Comparison of ENCODE assay signal across 8 mouse cellular contexts in the genomic region with DNA sequence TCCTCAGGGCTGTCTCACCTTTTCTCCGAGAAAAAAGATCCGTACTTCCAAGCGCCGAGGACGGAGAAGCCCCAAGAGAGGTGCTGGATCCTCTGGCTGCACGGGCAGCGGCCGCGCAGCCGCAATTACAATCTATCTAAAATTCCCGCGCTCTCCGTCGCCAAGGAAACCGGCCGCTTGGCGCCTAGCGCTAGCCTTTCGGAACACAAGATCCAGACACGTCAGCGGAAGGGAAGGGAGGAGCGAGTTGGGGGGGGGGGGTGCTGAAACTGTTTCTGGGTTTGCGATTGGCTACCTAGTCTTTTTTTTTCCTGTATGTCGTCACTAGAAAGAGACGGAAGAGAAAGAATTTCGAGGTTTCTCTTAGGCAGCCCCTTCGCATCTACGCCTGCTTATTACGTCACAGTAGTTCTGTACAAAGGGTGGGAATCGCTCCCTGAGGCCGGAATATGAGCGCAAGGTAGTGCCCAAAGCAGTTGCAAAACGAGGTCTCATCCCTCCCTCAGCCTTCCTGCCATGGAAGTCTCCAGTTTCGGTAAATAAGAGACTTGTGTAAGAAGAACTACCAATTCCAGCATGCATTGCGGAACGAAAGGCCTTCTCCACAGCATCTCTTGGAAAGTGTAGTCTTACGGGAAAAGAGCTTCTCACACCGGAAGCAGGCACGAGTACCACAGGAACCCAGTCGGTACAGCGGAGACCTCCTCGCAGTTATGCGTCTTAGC. TPM values are rescaled to one million over a fixed set of nuclear protein-coding genes. Genes with fewer than 3 reads are reported as not detected.
DNase-seq lines count a peak whose midpoint lies in the region; ATAC-seq and TF ChIP-seq lines count a peak whose summit lies in the region.

A gene (minus strand): TSS at position 205 of the 725 bp plus-strand sequence.
A gene (plus strand): TSS at position 399 of the 725 bp plus-strand sequence.

- H3K4me1 ChIP-seq in MEL (ENCODE audit: control insufficient read depth in 1 of 2, insufficient read depth in 2 of 2, low read length in 2 of 2) = peaks cover 2 to 11% of the 10 kb centered on the region in 2 experiments; a peak in 3 of 4 replicates
- H3K4me1 ChIP-seq in cerebellum, adult 2 months (ENCODE audit: control insufficient read depth, insufficient read depth, low read length) = no peaks in the 10 kb centered on the region
- peaks cover 18% of the 10 kb centered on the region; the same call in 1 of the 2 replicates for H3K4me1 ChIP-seq in forebrain, postnatal 0 days (ENCODE audit: insufficient read depth)
- H3K4me1 ChIP-seq in lung, embryonic 15.5 days = peaks cover 25% of the 10 kb centered on the region

- peak; percentile 78 for ATAC-seq in forebrain, postnatal 0 days
- peak; percentile 81 for ATAC-seq in lung, embryonic 15.5 days (ENCODE audit: borderline replicate concordance, extremely low read depth, low FRiP score, low TSS enrichment)

- peak; percentile 82 to 91 for TF ChIP-seq POLR2A in MEL (IDR thresholded peaks at IDR 0.05; ENCODE audit: control insufficient read depth in 1 of 2, insufficient read depth in 1 of 2, low read depth in 1 of 2, low read length in 2 of 2, poor library complexity in 1 of 2)
- no peak for TF ChIP-seq POLR2A in cerebellum, adult 2 months (IDR thresholded peaks at IDR 0.05; ENCODE audit: borderline replicate concordance, insufficient read depth, low read length)

- peak within 1 kb of the TSS; percentile 92 for H3K27ac ChIP-seq in MEL (ENCODE audit: control insufficient read depth, low read depth, low read length)
- peak within 1 kb of the TSS; percentile 93 for H3K27ac ChIP-seq in cerebellum, adult 2 months (ENCODE audit: insufficient read depth, low read length)
- H3K27ac ChIP-seq in forebrain, postnatal 0 days (ENCODE audit: low read depth, low read length) = peak within 1 kb of the TSS; percentile 95
- H3K27ac ChIP-seq in lung, embryonic 15.5 days = peak within 1 kb of the TSS; percentile 94

- peak within 1 kb of the TSS; percentile 93 for H3K4me3 ChIP-seq in MEL (ENCODE audit: control insufficient read depth in 1 of 2, insufficient read depth in 1 of 2, low read depth in 2 of 2, low read length in 2 of 2)
- H3K4me3 ChIP-seq in cerebellum, adult 2 months (replicated peaks; ENCODE audit: insufficient read depth, low read depth, low read length) = peak within 1 kb of the TSS; percentile 89
- peak within 1 kb of the TSS; percentile 74 for H3K4me3 ChIP-seq in forebrain, postnatal 0 days (ENCODE audit: low read depth, low read length)
- H3K4me3 ChIP-seq in lung, embryonic 15.5 days = peak within 1 kb of the TSS; percentile 84

- TF ChIP-seq EP300 in MEL (IDR thresholded peaks at IDR 0.05; ENCODE audit: low read depth in 1 of 2, low read length in 2 of 2) = no peak

- no peak for TF ChIP-seq CTCF in MEL (IDR thresholded peaks at IDR 0.05 in 2 of 3, conservative IDR thresholded peaks at IDR 0.05 in 1 of 3; ENCODE audit: control insufficient read depth in 1 of 3, insufficient read depth in 1 of 3, low read depth in 2 of 3, low read length in 3 of 3, poor library complexity in 1 of 3, severe bottlenecking in 1 of 3)
- no peak for TF ChIP-seq CTCF in cerebellum, adult 2 months (IDR thresholded peaks at IDR 0.05; ENCODE audit: borderline replicate concordance, insufficient read depth, low read depth, low read length)
- TF ChIP-seq CTCF in forebrain, postnatal 0 days (IDR thresholded peaks at IDR 0.05; ENCODE audit: low read depth) = no peak

- peak; percentile 100 for DNase-seq in MEL (ENCODE audit: low read depth, low spot score)
- peak; percentile 93 to 97 for DNase-seq in cerebellum, adult 2 months
- DNase-seq in forebrain, postnatal 0 days = peak; percentile 98
- DNase-seq in heart, postnatal 4 days = peak; percentile 94
- peak; percentile 89 to 93 for DNase-seq in layer of hippocampus, adult 8-10 months (ENCODE audit: low spot score in 2 of 2)
- DNase-seq in ovary, adult 18-20 months (ENCODE audit: low spot score) = peak; percentile 84
- peak; percentile 97 for DNase-seq in thymus, postnatal 0 days (ENCODE audit: low spot score)

- H3K79me2 ChIP-seq in MEL (ENCODE audit: control insufficient read depth, insufficient read depth, low read length, poor library complexity) = peaks cover 37% of the 10 kb centered on the region

- H3K36me3 ChIP-seq in MEL (ENCODE audit: control insufficient read depth in 1 of 2, insufficient read depth in 2 of 2, low read length in 2 of 2) = peaks cover 4 to 23% of the 10 kb centered on the region in 2 experiments
- 0 out of 2 replicates have a peak, but pooled peaks cover 4% of the 10 kb centered on the region for H3K36me3 ChIP-seq in forebrain, postnatal 0 days (ENCODE audit: insufficient read depth)
- peaks cover 18% of the 10 kb centered on the region; the same call in 1 of the 2 replicates for H3K36me3 ChIP-seq in lung, embryonic 15.5 days

- H3K27me3 ChIP-seq in MEL (ENCODE audit: control insufficient read depth in 1 of 2, insufficient read depth in 2 of 2, low read length in 2 of 2) = no peaks in the 10 kb centered on the region
- H3K27me3 ChIP-seq in cerebellum, adult 2 months (ENCODE audit: control insufficient read depth, insufficient read depth, low read length) = no peaks in the 10 kb centered on the region
- H3K27me3 ChIP-seq in forebrain, postnatal 0 days (ENCODE audit: insufficient read depth, low read length) = no peaks in the 10 kb centered on the region
- no peaks in the 10 kb centered on the region for H3K27me3 ChIP-seq in lung, embryonic 15.5 days

- H3K4me2 ChIP-seq in forebrain, postnatal 0 days (ENCODE audit: low read depth) = peak within 1 kb of the TSS; percentile 71
- peak within 1 kb of the TSS; percentile 65 for H3K4me2 ChIP-seq in lung, embryonic 15.5 days

- WGBS in cerebellum, adult 2 months = under 1% methylated on average over 43 of the region's 43 CpGs
- 2% methylated on average over 43 of the region's 43 CpGs for WGBS in forebrain, postnatal 0 days
- under 1% methylated on average over 43 of the region's 43 CpGs for WGBS in lung, embryonic 15.5 days

- peak within 1 kb of the TSS; percentile 89 for H3K9ac ChIP-seq in MEL (ENCODE audit: control insufficient read depth, low read depth, low read length, poor library complexity, severe bottlenecking)
- peak within 1 kb of the TSS; percentile 73 for H3K9ac ChIP-seq in forebrain, postnatal 0 days
- H3K9ac ChIP-seq in lung, embryonic 15.5 days = peak within 1 kb of the TSS; percentile 79

- no peak for TF ChIP-seq RAD21 in MEL (IDR thresholded peaks at IDR 0.05; ENCODE audit: low read depth, low read length)

- no peaks in the 10 kb centered on the region for H3K9me3 ChIP-seq in MEL (replicated peaks; ENCODE audit: insufficient read depth, low read length)
- no peaks in the 10 kb centered on the region for H3K9me3 ChIP-seq in forebrain, postnatal 0 days (ENCODE audit: low read length)
- no peaks in the 10 kb centered on the region for H3K9me3 ChIP-seq in lung, embryonic 15.5 days

TF ChIP-seq in MEL, 35 proteins besides CTCF, POLR2A, EP300 and RAD21 (continues in another document):
- TF ChIP-seq RCOR1 (IDR thresholded peaks at IDR 0.05; ENCODE audit: low read depth, low read length) (no peak), UBTF (IDR thresholded peaks at IDR 0.05; ENCODE audit: borderline replicate concordance, insufficient read depth, low read depth, low read length) (no peak), SMC3 (IDR thresholded peaks at IDR 0.05; ENCODE audit: low read depth, low read length) (no peak), ZNF384 (IDR thresholded peaks at IDR 0.05; ENCODE audit: low read depth, low read length) (peak; percentile 99), NELFE (IDR thresholded peaks at IDR 0.05; ENCODE audit: low read depth, low read length) (peak; percentile 67), MYC (IDR thresholded peaks at IDR 0.05; ENCODE audit: low read depth, low read length) (peak; percentile 78), E2F4 (IDR thresholded peaks at IDR 0.05; ENCODE audit: borderline replicate concordance, low read depth, low read length) (peak; percentile 100), POLR2AphosphoS2 (IDR thresholded peaks at IDR 0.05; ENCODE audit: low read length) (peak; percentile 81; the same call in 1 of the 2 replicates), USF1 (IDR thresholded peaks at IDR 0.05; ENCODE audit: low read depth, low read length) (no peak), CHD1 (IDR thresholded peaks at IDR 0.05; ENCODE audit: low read depth, low read length) (no peak), KAT2A (conservative IDR thresholded peaks at IDR 0.05; ENCODE audit: low read depth, low read length) (peak; percentile 98), CHD2 (IDR thresholded peaks at IDR 0.05; ENCODE audit: low read length) (peak; percentile 53), HCFC1 (IDR thresholded peaks at IDR 0.05; ENCODE audit: low read depth, low read length) (peak; percentile 90), POLR2AphosphoS5 (IDR thresholded peaks at IDR 0.05; ENCODE audit: borderline replicate concordance, low read depth, low read length) (no peak), ETS1 (IDR thresholded peaks at IDR 0.05; ENCODE audit: low read depth, low read length) (peak; percentile 68; the same call in 1 of the 2 replicates)

RNA-seq across cellular contexts. Expression of the first gene that starts in this region (rescaled TPM):
- 35.3 and 37.1 TPM in 2 replicates for total RNA-seq in MEL (2012; rRNA removed)
- 1,000 to 10,000 TPM in 1 of 2 experiments, 10 to 100 TPM in 1; 25.7 to 1,155 TPM for polyA plus RNA-seq in MEL (2012; ENCODE audit: insufficient read depth in 1 of 2, insufficient read length in 2 of 2, low read depth in 1 of 2, low replicate concordance in 2 of 2, missing spikeins in 1 of 2)
- polyA plus RNA-seq in cerebellum, adult 2 months (2012; rRNA removed) = 0.59 and 0.67 TPM in 2 replicates
- total RNA-seq in forebrain, postnatal 0 days (2014; rRNA removed) = 3.3 and 4.2 TPM in 2 replicates
- polyA plus RNA-seq in forebrain, postnatal 0 days (2015; fragmentation: Nextera tagmentation; extraction: Ambion mirVana) = 1.3 and 1.7 TPM in 2 replicates
- 10 to 100 TPM; 10.6 to 10.9 TPM for total RNA-seq in heart, postnatal 4 days (2021)
- 1 to 10 TPM in 3 of 4 experiments, under 1 TPM in 1; 0.83 to 2.0 (median 1.4) TPM for total RNA-seq in layer of hippocampus, adult 8-10 months (2022)
- 14.1 and 17.7 TPM in 2 replicates for polyA plus RNA-seq in lung, embryonic 15.5 days (2015; fragmentation: Nextera tagmentation; extraction: Ambion mirVana)
- 9.1 and 9.8 TPM in 2 replicates for polyA plus RNA-seq in thymus, postnatal 0 days (2015; fragmentation: Nextera tagmentation; extraction: Ambion mirVana)

RNA-seq across cellular contexts. Expression of the second gene that starts in this region (rescaled TPM):
- total RNA-seq in MEL (2012; rRNA removed) = 38.6 and 39.4 TPM in 2 replicates
- 10 to 100 TPM in 1 of 2 experiments, not detected in 1; 52.3 TPM for polyA plus RNA-seq in MEL (2012; ENCODE audit: insufficient read depth in 1 of 2, insufficient read length in 2 of 2, low read depth in 1 of 2, low replicate concordance in 2 of 2, missing spikeins in 1 of 2)
- 137 and 147 TPM in 2 replicates for polyA plus RNA-seq in cerebellum, adult 2 months (2012; rRNA removed)
- 121 and 141 TPM in 2 replicates for total RNA-seq in forebrain, postnatal 0 days (2014; rRNA removed)
- polyA plus RNA-seq in forebrain, postnatal 0 days (2015; fragmentation: Nextera tagmentation; extraction: Ambion mirVana) = 54.9 and 64.7 TPM in 2 replicates
- 100 to 1,000 TPM; 116 to 120 TPM for total RNA-seq in heart, postnatal 4 days (2021)
- 100 to 1,000 TPM; 125 to 154 (median 137) TPM for total RNA-seq in layer of hippocampus, adult 8-10 months (2022)
- 66.1 and 73.1 TPM in 2 replicates for polyA plus RNA-seq in lung, embryonic 15.5 days (2015; fragmentation: Nextera tagmentation; extraction: Ambion mirVana)
- polyA plus RNA-seq in thymus, postnatal 0 days (2015; fragmentation: Nextera tagmentation; extraction: Ambion mirVana) = 39.8 and 40.2 TPM in 2 replicates

Comparison
In these comparisons a context has a peak if more than half of its experiments do, and no peak if none do; other contexts are left out.
1. Peak in every context shown above with its lines: DNase-seq, ATAC-seq, H3K4me3 ChIP-seq and H3K27ac ChIP-seq.